Mouse (Mus musculus) kidney, adult 2 months (tissue): ENCODE measurements around the gene Rnaset2a.

Experiments
- CTCF ChIP-seq: fragments of 200-500 bp; conservative IDR thresholded peaks from 2 replicates; pipeline ENCODE4 v1.5.1; 2011; ENCODE audit warnings: low read depth, mild to moderate bottlenecking, control low read depth, low read length, moderate library complexity, mixed read lengths; ENCODE audit not compliant: insufficient read depth, insufficient read length
- POLR2A ChIP-seq: fragments of 200-500 bp; IDR thresholded peaks from one replicate; pipeline ENCODE4 v1.6.1; 2011; ENCODE audit warnings: low read depth, low read length, control low read depth

GRCm38 (mm10) chr17:8197652-8198051, 49.8 kb upstream of the Rnaset2a start:
- no peak for TF ChIP-seq CTCF
- no peak for TF ChIP-seq POLR2A
